In genomic region chr8:91405099-91405498, GRCm38 (mm10) we compare ENCODE assay signal across 26 mouse cellular contexts.
DNase-seq lines count a peak whose midpoint lies in the region; ATAC-seq and TF ChIP-seq lines count a peak whose summit lies in the region.
"Had no signal": no experiment of that assay in that cellular context is flagged by ENCODE, and none has a peak within 500 bp of the region (broad histone marks: within the 10 kb centered on the region; RNA-seq: fewer than 3 reads in every experiment).

No protein-coding gene starts in this region.

- ATAC-seq in intestine, embryonic 14.5 days (replicated peaks; ENCODE audit: low FRiP score, low TSS enrichment, low read depth), result 0 out of 2 replicates have a peak, but pooled peaks have one; percentile 64
- ATAC-seq in intestine, embryonic 16.5 days, result peak; percentile 72
- ATAC-seq: forebrain, embryonic 14.5 days; forebrain, postnatal 0 days; hindbrain, embryonic 16.5 days; Patski had no signal

- no peaks in the 10 kb centered on the region for H3K9me3 ChIP-seq in intestine, embryonic 14.5 days (ENCODE audit: control insufficient read depth, low read length)
- H3K9me3 ChIP-seq in intestine, embryonic 16.5 days (ENCODE audit: control insufficient read depth, low read length), result no peaks in the 10 kb centered on the region
- H3K9me3 ChIP-seq: G1E; heart, embryonic 12.5 days; heart, embryonic 15.5 days; hindbrain, embryonic 10.5 days; hindbrain, embryonic 13.5 days had no signal

- no peak for TF ChIP-seq POLR2A in liver, adult 2 months (IDR thresholded peaks at IDR 0.05; ENCODE audit: extremely low read depth, insufficient read depth, low read length)

- no peaks in the 10 kb centered on the region for H3K27me3 ChIP-seq in liver, adult 2 months (ENCODE audit: control insufficient read depth, insufficient read depth, low read length)
- H3K27me3 ChIP-seq in intestine, embryonic 14.5 days (replicated peaks; ENCODE audit: control insufficient read depth, insufficient read depth, low read length), result no peaks in the 10 kb centered on the region
- no peaks in the 10 kb centered on the region for H3K27me3 ChIP-seq in intestine, embryonic 16.5 days (replicated peaks; ENCODE audit: control insufficient read depth, insufficient read depth, low read length)
- H3K27me3 ChIP-seq: CH12.LX; heart, embryonic 12.5 days; heart, embryonic 15.5 days; hindbrain, embryonic 13.5 days; Patski had no signal

- H3K36me3 ChIP-seq in liver, adult 2 months (ENCODE audit: control insufficient read depth, insufficient read depth, low read length), result no peaks in the 10 kb centered on the region
- H3K36me3 ChIP-seq in intestine, embryonic 14.5 days (ENCODE audit: control insufficient read depth, insufficient read depth, low read length), result peaks cover 12% of the 10 kb centered on the region
- H3K36me3 ChIP-seq in intestine, embryonic 16.5 days (ENCODE audit: control insufficient read depth, insufficient read depth, low read length), result no peaks in the 10 kb centered on the region

- H3K79me2 ChIP-seq in liver, adult 2 months (ENCODE audit: control insufficient read depth, insufficient read depth, low read length), result peaks cover 8% of the 10 kb centered on the region; the same call in 1 of the 2 replicates

- H3K4me3 ChIP-seq in liver, adult 2 months (ENCODE audit: insufficient read depth, low read depth, low read length), result no peak overlapping the region
- no peak overlapping the region for H3K4me3 ChIP-seq in intestine, embryonic 14.5 days (ENCODE audit: low read depth, low read length)
- H3K4me3 ChIP-seq in intestine, embryonic 16.5 days (ENCODE audit: low read length), result no peak overlapping the region
- H3K4me3 ChIP-seq: heart, embryonic 12.5 days; heart, embryonic 15.5 days; hindbrain, embryonic 10.5 days; hindbrain, embryonic 13.5 days had no signal

- no peak for TF ChIP-seq CTCF in liver, adult 2 months (IDR thresholded peaks at IDR 0.05; ENCODE audit: low read depth, low read length)

- no peak for DNase-seq in liver, adult 2 months (ENCODE audit: extremely low read depth, low read depth, low spot score)
- no peak for DNase-seq in liver
- DNase-seq in intestine, embryonic 14.5 days (ENCODE audit: low spot score), result no peak
- DNase-seq in testis, postnatal 14 days (ENCODE audit: low spot score), result no peak
- no peak for DNase-seq in lung, postnatal 10 days
- DNase-seq: adrenal gland, postnatal 10 days; adrenal gland, postnatal 36 days; B cell, adult 2 months; cerebellum, adult 18-20 months; cerebellum, adult 9-10 months; cerebellum, postnatal 14 days; forebrain, postnatal 0 days; gastrocnemius, postnatal 25 days; heart, adult 18-20 months; heart, postnatal 10 days; heart, postnatal 36 days had no signal

- no peak overlapping the region for H3K9ac ChIP-seq in liver, adult 2 months (ENCODE audit: low read depth, low read length)
- H3K9ac ChIP-seq in intestine, embryonic 14.5 days (ENCODE audit: low read length), result no peak overlapping the region
- H3K9ac ChIP-seq in intestine, embryonic 16.5 days (ENCODE audit: low read depth, low read length), result no peak overlapping the region
- H3K9ac ChIP-seq: forebrain, postnatal 0 days; heart, embryonic 12.5 days; heart, embryonic 15.5 days; hindbrain, embryonic 13.5 days had no signal

- WGBS in liver, adult 2 months, result 62% methylated on average over 7 of the region's 7 CpGs
- 49% methylated on average over 7 of the region's 7 CpGs for WGBS in intestine, embryonic 14.5 days
- 47% methylated on average over 7 of the region's 7 CpGs for WGBS in intestine, embryonic 16.5 days

- H3K4me1 ChIP-seq in liver, adult 2 months (ENCODE audit: control insufficient read depth, insufficient read depth, low read length), result peaks cover 44% of the 10 kb centered on the region
- H3K4me1 ChIP-seq in intestine, embryonic 14.5 days (replicated peaks; ENCODE audit: control insufficient read depth, insufficient read depth, low read length), result peaks cover 3% of the 10 kb centered on the region; the same call in 1 of the 2 replicates
- H3K4me1 ChIP-seq in intestine, embryonic 16.5 days (ENCODE audit: control insufficient read depth, insufficient read depth, low read length), result peaks cover 32% of the 10 kb centered on the region

- peak overlapping the region; percentile 99 for H3K27ac ChIP-seq in liver, adult 2 months (replicated peaks; ENCODE audit: insufficient read depth, low read depth, low read length)
- H3K27ac ChIP-seq in intestine, embryonic 14.5 days (ENCODE audit: low read depth), result no peak overlapping the region
- H3K27ac ChIP-seq in intestine, embryonic 16.5 days (ENCODE audit: low read length), result no peak overlapping the region
- H3K27ac ChIP-seq: heart, embryonic 15.5 days; hindbrain, embryonic 10.5 days; hindbrain, embryonic 13.5 days had no signal

- H3K4me2 ChIP-seq in intestine, embryonic 14.5 days (ENCODE audit: low read length), result no peak overlapping the region
- no peak overlapping the region for H3K4me2 ChIP-seq in intestine, embryonic 16.5 days (ENCODE audit: low read depth, low read length)
- H3K4me2 ChIP-seq: heart, embryonic 12.5 days; heart, embryonic 15.5 days; hindbrain, embryonic 13.5 days had no signal
